Mouse (Mus musculus) monocyte, adult 5-6 weeks (primary cell): ENCODE measurements around the gene Kndc1. TPM values are rescaled to one million over a fixed set of nuclear protein-coding genes. Genes with fewer than 3 reads are reported as not detected.

ENCODE experiments used
- ATAC-seq: fragments of 153-309, 156-312 bp; replicated peaks from 2 replicates; pipeline ENCODE4 v1.8.0; 2017; ENCODE audit warnings: mild to moderate bottlenecking; ENCODE audit not compliant: low TSS enrichment, insufficient number of reproducible peaks, severe bottlenecking, poor library complexity, low FRiP score
- total RNA-seq: library from RNA; stranded (forward); fragments of 200-1000, 200-491, 200-594 nt; gene quantifications from 3 replicates; pipeline ENCODE4 v1.2.3, GENCODE M21; 2017

Kndc1 gene
- total RNA-seq, 1 experiment from 2014 or later: not detected

DNA sequence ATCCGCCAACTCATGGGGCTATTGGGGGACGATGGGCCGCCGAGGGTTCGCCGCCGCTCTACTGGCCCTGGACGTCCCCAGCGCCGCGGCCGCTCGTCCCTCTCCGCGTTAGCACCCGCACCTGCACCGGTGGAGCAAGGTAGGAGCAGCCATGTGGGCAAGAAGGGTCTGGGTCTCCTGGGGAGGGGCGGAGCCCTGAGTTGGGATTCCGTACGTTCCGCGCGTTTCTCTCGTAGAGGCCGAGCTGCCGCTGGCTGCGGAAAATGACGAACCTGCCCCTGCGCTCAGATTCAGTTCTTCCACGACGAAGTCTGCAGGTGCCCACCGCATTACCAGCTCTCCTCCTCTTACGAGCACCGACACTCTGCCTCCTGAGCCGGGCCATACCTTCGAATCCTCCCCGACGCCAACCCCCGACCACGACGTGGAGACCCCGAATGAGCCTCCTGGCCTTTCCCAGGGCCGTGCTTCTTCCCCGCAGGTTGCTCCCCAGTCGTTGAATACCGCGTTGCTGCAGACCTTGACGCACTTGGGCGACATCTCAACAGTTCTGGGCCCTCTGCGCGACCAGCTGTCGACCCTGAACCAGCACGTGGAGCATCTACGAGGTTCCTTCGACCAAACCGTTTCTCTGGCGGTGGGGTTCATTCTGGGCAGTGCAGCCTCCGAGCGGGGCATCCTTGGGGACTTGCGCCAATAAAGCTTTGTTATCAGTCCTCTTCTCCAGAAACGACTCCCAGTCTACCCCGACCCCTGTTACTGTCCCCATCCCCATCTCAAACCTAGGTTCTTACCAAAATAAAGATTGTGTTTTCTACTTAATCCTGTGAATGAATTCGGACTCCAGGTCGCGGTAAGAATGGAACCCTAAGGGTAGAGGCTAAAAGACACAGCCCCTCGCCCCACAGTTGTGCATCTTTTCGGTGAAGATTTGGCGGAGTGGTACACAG is 50.1 kb downstream of the Kndc1 start:
- ATAC-seq: no peak

DNA sequence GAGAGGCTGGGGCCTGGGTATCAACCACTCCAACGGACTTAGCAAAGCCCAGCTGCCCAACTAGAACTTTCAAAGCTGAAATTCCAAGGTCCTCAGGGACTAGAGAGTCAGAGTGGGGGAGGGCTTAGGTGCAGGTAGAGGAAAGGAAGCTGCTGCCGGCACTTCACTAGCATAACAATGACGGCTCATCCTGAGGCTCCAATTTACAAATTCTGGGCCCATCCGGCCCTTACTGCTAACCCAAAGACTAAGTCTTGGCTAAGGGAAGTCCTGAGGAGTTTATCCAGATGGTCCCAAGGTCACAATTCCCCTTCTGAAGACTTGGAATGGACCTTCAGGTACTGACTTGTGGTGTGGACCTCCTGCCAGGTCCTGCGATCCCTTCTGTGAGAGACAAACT is 51.0 kb downstream of the Kndc1 start:
- ATAC-seq: no peak

DNA sequence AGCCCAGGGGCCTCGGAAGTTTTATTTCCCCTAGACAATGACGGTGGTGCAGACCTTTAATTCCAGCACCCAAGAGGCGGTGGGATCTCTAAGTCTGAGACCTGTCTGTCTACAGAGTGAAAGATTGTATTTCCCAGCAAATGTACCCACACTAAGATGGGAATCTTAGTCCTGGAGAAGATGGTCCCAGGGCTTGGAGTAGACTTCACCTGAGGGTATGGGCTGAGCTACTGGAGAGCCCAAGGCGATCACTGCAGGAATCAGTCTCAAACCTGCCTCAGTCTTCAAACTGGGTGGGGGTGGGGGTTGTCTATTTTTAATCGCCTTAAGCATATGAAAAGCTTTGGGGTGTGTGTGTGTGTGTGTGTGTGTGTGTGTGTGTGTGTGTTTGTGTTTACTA is 51.5 kb downstream of the Kndc1 start:
- ATAC-seq: no peak

DNA sequence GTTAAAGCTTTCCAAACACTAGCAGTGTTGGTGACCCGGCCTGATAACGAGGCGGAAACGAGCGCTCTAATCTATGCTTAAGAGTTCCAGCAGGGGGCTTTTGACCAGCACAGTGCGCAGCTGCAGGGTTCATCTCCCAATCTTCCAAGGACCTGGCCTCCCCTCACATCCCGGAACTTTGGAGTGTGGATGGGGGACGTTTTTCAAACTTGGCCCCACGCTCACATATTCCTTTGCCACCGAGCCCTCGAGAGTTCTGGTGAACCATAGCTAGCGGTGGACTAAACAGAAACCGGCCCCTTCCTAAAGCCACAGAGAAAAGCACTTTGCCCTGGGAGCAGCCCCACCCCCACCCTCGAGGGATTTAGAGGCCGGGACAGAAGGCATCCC is 55.4 kb downstream of the Kndc1 start:
- ATAC-seq: peak; percentile 59

DNA sequence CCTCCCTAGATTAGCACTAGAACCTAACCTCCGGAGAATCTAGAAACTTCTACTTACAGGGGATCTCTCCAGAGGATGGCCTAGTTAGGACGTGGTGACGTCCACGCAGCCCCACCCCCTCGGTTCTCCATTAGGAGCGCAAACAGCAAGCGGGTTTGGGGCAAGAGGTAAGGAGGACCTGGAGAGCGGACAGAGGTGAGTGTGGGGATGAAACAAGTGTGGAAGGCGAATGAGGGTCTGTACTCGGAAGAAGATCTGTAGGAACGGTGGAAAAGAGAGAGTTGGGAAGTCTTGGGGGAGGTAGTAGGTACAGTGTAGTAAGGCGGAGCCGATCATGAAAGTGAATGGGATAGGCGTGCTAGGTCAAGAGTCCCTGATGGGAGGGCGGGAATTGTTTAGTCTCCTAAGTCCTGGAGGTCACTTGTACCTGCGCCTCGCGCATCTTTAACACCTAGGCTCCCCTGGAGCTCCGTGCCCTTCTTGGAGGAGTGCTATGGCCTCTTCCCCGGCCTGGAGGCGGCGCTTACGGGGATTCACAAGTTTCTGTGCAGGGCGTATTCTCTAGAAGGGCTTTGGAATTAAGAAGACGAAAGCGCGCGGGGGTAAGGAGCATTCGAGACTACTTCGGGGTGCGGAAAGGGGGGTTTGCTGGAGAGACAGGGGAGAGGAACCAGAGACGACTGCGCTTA is 55.9 kb downstream of the Kndc1 start:
- peak; percentile 33; the same call in 1 of the 2 replicates for ATAC-seq

DNA sequence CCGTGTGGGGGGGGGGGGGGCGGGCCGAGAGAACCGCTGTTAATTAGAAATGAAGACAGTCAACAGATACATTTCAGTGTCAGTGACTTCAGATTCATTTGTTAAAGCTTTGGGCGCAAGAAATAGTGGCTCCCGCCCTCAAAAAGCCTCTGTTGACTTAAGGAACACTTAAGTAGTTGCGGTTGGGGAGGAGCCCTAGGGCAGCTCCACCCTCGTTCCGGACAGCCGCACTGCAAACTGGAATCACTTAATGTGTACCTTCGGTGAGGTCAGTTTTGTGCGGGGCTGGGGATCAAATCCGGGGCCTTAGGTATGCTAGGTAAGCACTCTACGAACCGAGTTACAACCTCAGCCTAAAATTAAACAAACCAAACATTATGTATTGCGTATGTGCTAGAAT is 56.6 kb downstream of the Kndc1 start:
- ATAC-seq: 0 out of 2 replicates have a peak, but pooled peaks have one; percentile 40

DNA sequence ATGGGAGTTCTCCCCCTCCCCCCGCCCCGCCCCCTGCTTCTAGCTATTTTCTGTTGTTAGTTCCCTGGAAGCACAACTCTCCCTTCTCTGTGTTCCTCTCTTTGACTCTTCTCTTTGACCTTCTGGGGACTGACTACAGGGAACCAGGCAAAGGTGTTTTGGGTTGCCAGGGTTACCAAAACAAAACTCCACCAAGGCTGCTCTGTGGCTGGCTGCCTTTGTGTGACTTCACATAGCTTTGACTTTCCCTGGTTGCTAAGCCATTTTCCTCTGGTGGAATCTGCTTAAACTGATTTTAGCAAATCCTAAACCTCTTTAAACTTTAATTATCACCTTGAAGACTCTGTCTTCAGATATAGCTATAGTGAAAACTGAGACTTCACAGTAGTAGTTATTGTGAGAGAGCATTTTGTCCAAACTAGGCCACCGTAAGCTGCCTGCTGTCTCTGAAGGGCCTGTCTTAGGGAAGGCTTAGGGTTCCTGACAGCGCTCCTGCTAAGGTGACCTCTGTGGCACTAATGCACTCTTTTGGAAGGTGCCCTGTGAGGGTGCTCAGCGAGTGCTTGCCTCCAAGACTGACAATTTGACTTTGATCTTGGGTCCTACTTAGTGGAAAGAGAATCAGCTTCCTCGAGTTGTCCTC is 57.6 kb downstream of the Kndc1 start:
- ATAC-seq: no peak

DNA sequence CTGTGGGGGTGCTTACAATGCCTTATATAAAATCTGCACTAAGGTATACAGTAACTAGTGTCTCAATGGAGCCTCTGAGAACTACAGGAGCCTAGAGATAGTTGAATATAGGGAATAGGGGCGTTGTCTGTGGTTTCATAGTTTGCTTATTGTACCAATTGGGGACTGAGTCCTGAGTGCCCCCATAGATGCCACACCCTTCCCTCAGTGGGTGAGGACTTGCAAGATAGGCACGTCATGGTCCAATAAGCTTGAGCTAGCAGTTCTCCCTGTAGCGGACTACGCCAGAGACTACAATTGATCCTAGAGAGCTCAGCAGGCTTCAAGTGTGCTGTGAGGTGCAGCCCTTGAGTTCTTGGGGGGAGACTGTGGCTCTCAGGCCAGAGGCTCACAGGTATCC is 61.0 kb downstream of the Kndc1 start:
- ATAC-seq: no peak

DNA sequence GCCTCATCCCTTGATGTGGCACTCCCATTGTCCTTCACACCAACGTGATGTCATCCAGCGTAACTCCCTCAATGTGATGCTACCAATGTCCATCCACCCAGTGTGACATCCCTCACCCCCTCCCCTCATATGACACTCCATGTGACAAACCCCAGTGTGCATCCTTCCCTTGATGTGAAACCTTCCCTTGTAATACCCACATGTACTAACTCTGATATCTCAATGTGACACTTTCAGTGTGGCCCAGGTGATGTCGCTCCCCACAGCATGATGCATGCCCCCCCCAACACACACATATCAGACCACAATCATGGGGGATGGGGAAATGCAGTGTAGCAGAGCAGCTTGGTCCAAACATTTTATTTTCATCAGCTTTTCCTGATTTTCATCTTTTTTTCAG is 62.2 kb downstream of the Kndc1 start:
- ATAC-seq: no peak

DNA sequence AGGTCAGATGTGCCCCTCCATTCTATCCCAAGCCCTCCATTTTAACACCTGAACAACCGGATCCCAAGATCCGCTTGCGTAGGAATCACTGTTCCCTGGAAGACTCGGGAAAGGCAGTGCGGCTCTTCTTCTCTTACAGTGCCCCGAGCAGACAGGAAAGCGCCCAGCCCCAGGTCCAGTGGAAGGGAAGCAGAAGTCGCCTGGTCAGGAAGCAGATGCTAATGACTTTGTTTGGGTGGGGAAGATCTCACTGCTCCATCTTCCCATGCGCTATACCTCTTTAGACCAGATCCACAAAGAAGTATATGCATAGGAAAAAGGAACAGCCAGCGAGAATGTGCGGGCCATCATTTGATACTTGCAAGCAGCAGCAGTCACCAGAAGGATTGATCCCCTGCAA is 62.9 kb downstream of the Kndc1 start:
- no peak for ATAC-seq

DNA sequence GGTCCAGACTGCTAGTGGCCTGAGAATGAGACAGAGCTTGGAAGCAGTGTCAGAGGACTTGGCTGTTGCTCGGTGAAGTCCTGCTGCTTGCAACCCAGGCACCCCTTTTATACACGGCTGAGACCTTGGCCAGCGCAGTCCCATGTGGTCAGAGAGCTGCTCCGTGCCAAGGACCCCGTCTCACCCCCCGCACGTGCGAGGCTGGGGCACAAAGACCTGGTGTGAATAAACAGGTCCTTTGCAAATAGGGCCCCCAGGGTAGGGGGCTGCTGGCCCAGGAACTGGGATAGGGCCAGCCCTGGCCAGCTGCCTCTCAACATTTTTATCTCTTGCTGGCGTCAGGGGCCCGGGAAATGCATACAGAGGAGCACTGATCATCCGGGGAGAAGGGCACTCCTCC is 63.5 kb downstream of the Kndc1 start:
- no peak for ATAC-seq

DNA sequence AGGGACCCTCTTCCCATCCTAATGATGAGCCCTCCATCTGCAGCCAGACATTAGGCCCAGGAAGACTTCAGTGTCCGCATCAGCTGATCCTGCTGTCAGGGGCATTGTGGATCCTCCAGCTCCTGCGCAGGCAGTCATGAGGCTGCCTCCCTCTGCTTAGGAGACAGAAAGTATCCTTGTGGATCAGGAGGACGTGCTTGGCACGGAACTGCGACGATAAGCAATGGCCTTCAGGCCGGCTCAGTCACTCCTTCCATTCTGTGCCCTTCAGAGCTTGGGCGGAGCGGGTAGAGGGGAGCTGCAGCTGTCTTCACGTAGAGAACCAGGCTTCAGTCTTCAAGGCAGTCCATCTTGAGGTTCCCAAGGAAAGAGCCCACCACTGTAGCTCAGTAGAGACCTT is 66.6 kb downstream of the Kndc1 start:
- no peak for ATAC-seq

DNA sequence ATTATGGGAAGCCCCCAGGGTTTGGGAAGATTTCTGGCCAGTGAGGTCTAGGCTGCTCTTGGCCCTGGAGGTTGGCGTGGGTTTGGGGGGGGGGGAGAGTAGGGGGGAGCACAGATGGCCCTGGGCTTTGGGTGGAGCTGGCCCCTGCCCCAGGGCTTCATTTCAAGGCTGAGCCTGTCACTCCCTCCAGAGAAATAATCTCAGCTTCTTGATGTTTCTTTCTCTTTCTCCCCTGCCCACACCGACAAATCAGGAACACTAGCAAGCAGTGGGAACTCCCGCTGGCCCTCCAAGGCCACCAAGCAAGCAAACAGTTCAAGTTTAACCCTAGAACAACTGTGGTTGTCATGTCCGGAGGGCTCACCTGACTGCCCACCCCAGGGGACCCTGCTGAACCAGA is 69.3 kb downstream of the Kndc1 start:
- no peak for ATAC-seq

DNA sequence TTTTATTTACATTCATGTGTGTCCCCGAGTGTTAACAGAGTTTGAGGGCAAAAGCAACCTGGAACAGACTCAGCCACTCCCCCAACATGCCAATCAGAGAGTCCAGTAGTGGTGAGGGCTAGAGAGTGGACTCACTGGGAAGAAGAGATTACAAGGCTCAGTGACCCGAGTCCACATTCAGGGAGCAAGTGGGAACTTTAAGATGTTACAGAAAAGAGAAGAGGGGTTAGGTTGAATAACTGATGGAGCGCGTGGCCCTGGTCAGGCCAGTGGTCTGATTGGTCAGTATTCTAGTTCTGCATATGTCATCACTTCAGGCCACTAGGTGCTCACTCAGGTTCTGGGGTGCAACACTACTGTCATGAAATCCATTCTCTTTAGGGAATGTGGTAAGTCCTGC is 72.7 kb downstream of the Kndc1 start:
- no peak for ATAC-seq

DNA sequence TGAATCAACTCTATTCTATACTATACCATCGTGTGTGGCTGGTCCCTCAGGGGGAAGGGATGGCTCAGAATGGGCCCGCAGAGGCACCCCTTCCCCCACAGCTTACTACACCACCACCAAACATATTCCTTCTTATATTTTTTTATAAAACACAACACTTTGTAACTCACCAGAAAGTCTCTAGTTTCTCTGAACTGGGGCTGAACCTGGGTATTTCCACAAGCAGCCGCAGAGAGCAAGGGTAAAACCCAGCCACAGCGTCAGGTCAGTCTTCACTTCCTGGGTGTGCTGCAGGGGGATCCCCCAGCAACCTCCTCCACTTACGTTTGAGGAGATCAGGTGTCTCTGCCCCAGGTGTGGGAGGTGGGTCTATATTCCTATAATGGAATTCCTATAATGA is 73.9 kb downstream of the Kndc1 start:
- ATAC-seq: no peak

DNA sequence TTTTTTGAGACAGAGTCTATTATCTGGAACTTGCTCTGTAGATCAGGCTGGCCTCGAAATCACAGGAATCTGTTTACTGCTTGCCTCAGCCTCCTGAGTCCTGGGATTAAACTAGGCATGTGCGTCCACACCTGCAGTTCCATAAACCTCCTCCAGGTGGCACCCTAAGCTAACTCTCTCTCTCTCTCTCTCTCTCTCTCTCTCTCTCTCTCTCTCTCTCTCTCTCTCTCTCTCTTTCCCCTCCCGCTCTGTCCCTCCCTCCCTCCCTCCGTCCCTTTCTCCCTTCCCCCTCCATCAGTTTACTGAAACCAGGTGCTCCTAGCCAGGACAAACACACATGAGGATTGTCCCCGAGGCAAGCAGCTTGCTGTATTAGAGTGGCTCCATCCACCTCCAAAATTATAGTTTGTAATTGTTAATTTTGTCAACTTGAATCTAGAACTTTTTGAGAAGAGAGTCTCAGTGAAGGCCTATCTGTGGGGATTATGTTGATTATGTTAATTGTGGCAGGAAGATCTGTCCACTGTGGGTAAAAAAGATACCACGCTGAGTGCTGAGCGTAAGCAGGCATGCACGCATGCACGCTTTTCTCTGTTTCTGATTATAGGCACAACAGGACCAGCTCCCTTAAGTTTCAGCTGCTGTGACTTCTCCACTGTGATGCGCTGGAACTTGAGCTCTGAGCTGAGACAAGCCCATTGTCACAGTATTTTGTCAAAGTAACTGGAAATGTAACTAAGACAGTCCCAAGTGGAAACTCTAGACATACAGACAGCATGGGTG is 75.0 kb downstream of the Kndc1 start:
- ATAC-seq: no peak

DNA sequence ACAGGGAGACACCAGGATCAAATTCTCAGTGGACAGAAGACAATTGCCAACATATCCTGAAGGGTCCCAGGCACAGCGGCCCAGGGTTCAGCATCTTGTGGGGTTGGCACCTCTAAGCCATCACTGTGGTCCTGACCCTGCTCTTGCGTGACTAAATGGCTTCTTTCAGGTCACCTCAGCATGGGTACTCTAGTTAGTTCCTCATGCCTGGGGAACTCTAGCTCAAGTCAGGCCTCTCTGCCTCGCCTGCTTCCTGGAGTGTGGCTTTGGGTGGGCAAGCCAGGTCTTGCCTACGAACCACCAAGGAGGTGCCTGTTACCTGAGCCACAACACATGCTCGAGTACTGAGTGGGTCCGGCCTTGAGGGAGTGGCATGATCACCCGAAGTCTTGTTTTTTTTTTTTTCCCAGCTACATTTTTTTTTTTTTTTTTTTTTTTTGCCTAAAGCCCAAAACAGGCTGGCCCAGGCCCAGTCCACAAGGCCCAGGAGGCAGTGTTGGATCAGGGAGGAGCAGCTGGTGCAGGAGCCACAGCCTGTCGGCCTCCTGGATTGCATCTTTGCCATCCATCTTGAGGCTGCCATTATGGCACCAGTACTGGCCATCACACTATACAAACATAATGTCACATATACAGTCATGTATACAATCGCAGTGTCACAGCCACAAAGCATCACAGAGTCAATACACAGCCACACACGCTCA is 75.9 kb downstream of the Kndc1 start:
- no peak for ATAC-seq

DNA sequence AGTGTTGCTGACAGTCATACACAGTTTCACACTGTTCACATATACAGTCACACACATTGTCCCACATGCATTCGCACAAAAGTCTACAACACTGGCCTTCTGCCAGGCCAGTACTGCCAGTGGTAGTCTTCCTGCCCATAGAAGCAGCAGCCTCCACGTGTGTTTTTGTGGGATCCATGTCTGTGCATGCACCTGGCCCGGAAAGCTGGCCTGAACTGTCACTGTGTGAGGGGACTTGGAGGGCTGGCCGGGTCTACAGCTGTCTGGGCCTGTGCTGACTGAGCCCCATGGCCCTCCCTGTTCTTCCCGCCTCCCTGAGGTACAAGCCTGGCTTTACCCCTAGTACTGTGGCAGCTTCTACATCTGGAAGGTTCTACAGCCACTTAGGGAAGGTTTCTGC is 76.5 kb downstream of the Kndc1 start:
- ATAC-seq: no peak
